Mouse (Mus musculus) olfactory bulb, adult 2 months (tissue): ENCODE results near the gene Clec2d.

Experiments used
- CTCF ChIP-seq: fragments of 200-500 bp; IDR thresholded peaks from 2 replicates; pipeline ENCODE4 v1.5.1; 2012; ENCODE audit warnings: low read depth, mild to moderate bottlenecking, low read length, moderate library complexity; ENCODE audit not compliant: insufficient read depth
- POLR2A ChIP-seq: fragments of 200-500 bp; IDR thresholded peaks from 2 replicates; pipeline ENCODE4 v1.6.1; 2012; ENCODE audit warnings: mild to moderate bottlenecking, low read depth, low read length, moderate library complexity; ENCODE audit not compliant: insufficient read depth

DNA sequence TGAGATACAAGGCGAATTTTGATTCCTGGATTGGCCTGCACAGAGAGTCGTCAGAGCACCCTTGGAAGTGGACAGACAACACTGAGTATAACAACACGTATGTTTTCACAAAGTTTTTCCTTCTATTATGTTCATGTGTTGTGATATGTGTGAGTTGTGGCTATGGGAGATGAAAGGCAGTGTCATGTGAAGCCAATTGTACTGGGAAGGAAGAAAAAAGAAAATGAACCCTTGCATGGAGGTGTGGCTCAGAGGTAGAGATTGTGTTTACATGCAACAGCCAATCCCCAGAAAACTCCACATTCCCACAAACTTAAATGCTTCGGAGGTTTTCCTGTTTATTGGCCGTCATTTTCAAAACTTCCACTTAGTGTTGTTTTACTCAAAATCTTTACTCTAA, 4.4 kb downstream of the Clec2d start:
- TF ChIP-seq POLR2A (no peak), CTCF (no peak)
